Mouse (Mus musculus) liver, adult 2 months (tissue): ENCODE measurements around the gene Kcnj12.

Source experiments
- CTCF ChIP-seq: fragments of 200-500 bp; IDR thresholded peaks from 2 replicates; pipeline ENCODE4 v1.5.1; 2011; ENCODE audit warnings: low read depth, low read length, control low read depth
- POLR2A ChIP-seq: fragments of 200-500 bp; IDR thresholded peaks from 2 replicates; pipeline ENCODE4 v1.6.1; 2011; ENCODE audit warnings: low read length, control low read depth; ENCODE audit not compliant: insufficient read depth; ENCODE audit errors: extremely low read depth

DNA sequence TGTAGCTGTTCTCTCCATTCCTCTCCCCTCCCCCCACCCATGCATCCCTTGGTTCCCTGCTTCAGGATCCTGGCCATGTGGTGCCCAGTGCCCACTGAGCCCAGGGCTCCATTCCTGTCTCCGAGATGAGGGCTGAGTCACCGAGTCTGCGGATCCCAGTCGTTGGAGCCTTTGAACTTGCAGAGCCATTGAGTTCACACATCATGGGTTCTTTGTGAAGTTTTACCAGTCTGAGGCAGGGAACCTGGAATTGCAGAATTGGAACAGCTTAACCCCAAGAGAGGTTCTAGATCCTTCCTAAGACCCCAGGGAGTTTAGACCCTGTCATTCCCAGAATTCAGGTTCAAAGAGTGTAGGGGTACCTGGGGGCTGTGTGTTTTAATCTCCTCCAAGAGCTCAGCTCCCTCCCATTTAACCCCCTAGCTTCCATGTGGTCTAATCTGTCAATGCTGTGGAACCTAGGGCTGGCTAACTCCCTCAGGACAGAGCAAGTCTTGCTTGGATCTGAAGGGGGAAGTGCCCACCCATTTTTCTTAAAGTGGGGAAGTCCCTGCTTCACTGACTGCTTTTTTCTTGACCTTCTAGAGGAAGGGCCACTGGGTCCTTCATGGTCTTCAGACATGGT lies 6.9 kb downstream of the Kcnj12 start:
- TF ChIP-seq CTCF: no peak
- no peak for TF ChIP-seq POLR2A
